Mouse (Mus musculus): ENCODE measurements at regions not wholly inside any gene's neighbourhood (a gene's known extent, or its start where the extent isn't known, plus 50 kb on each side); places are given as distances from the start of the nearest gene placed in this dataset.
A peak's percentile ranks its signal among the peaks of the same experiment; 100 is the strongest.

GRCm38 (mm10) chr16:86399288-86399687, 497.7 kb upstream of the Adamts5 start:
- no peak for DNase-seq (ENCODE audit: extremely low read depth, insufficient read length, low spot score)

- no peak for DNase-seq (ENCODE audit: extremely low read depth, insufficient read length, low spot score)
Observed at GRCm38 (mm10) chr16:86397521-86397920, 495.9 kb upstream of the Adamts5 start.

- DNase-seq (ENCODE audit: extremely low read depth, insufficient read length, low spot score) = no peak
Observed at GRCm38 (mm10) chr16:86389063-86389723, 487.6 kb upstream of the Adamts5 start.

- no peak for DNase-seq (ENCODE audit: extremely low read depth, insufficient read length, low spot score)
Observed at GRCm38 (mm10) chr16:86388128-86388527, 486.5 kb upstream of the Adamts5 start.

- DNase-seq (ENCODE audit: extremely low read depth, insufficient read length, low spot score) = no peak
Observed at GRCm38 (mm10) chr16:86377991-86378390, 476.4 kb upstream of the Adamts5 start.

GRCm38 (mm10) chr16:86371652-86372051, 470.0 kb upstream of the Adamts5 start:
- DNase-seq (ENCODE audit: extremely low read depth, insufficient read length, low spot score) = no peak

- no peak for DNase-seq (ENCODE audit: extremely low read depth, insufficient read length, low spot score)
Observed at GRCm38 (mm10) chr16:86368449-86368848, 466.8 kb upstream of the Adamts5 start.

GRCm38 (mm10) chr16:86366197-86366596, 464.6 kb upstream of the Adamts5 start:
- no peak for DNase-seq (ENCODE audit: extremely low read depth, insufficient read length, low spot score)

- no peak for DNase-seq (ENCODE audit: extremely low read depth, insufficient read length, low spot score)
Observed at GRCm38 (mm10) chr16:86361099-86361498, 459.5 kb upstream of the Adamts5 start.

GRCm38 (mm10) chr16:86355036-86355435, 453.4 kb upstream of the Adamts5 start:
- DNase-seq (ENCODE audit: extremely low read depth, insufficient read length, low spot score) = no peak

GRCm38 (mm10) chr16:86347753-86348152, 446.1 kb upstream of the Adamts5 start:
- peak; percentile 64 for DNase-seq (ENCODE audit: extremely low read depth, insufficient read length, low spot score)

GRCm38 (mm10) chr16:86346916-86347315, 445.3 kb upstream of the Adamts5 start:
- peak; percentile 71 for DNase-seq (ENCODE audit: extremely low read depth, insufficient read length, low spot score)

- no peak for DNase-seq (ENCODE audit: extremely low read depth, insufficient read length, low spot score)
Observed at GRCm38 (mm10) chr16:86340311-86340710, 438.7 kb upstream of the Adamts5 start.

- DNase-seq (ENCODE audit: extremely low read depth, insufficient read length, low spot score) = no peak
Observed at GRCm38 (mm10) chr16:86325406-86325805, 423.8 kb upstream of the Adamts5 start.

- no peak for DNase-seq (ENCODE audit: extremely low read depth, insufficient read length, low spot score)
Observed at GRCm38 (mm10) chr16:86318898-86319297, 417.3 kb upstream of the Adamts5 start.

GRCm38 (mm10) chr16:86309696-86310095, 408.1 kb upstream of the Adamts5 start:
- DNase-seq (ENCODE audit: extremely low read depth, insufficient read length, low spot score) = no peak

GRCm38 (mm10) chr16:86303869-86304268, 402.2 kb upstream of the Adamts5 start:
- DNase-seq (ENCODE audit: extremely low read depth, insufficient read length, low spot score) = peak; percentile 59

GRCm38 (mm10) chr16:86302451-86303145, 401.0 kb upstream of the Adamts5 start:
- no peak for DNase-seq (ENCODE audit: extremely low read depth, insufficient read length, low spot score)

GRCm38 (mm10) chr16:86294436-86294835, 392.8 kb upstream of the Adamts5 start:
- peak; percentile 31 for DNase-seq (ENCODE audit: extremely low read depth, insufficient read length, low spot score)

- DNase-seq (ENCODE audit: extremely low read depth, insufficient read length, low spot score) = peak; percentile 59
Observed at GRCm38 (mm10) chr16:86281326-86281725, 379.7 kb upstream of the Adamts5 start.

- DNase-seq (ENCODE audit: extremely low read depth, insufficient read length, low spot score) = no peak
Observed at GRCm38 (mm10) chr16:86277031-86277430, 375.4 kb upstream of the Adamts5 start.

GRCm38 (mm10) chr16:86261612-86262011, 360.0 kb upstream of the Adamts5 start:
- no peak for DNase-seq (ENCODE audit: extremely low read depth, insufficient read length, low spot score)

All from 3134 (cell line).